ENCODE assay signal across 24 mouse cellular contexts in genomic region chr4:22152971-22153544, GRCm38 (mm10).
DNase-seq lines count a peak whose midpoint lies in the region; ATAC-seq and TF ChIP-seq lines count a peak whose summit lies in the region.
"Had no signal": no experiment of that assay in that cellular context is flagged by ENCODE, and none has a peak within 500 bp of the region (broad histone marks: within the 10 kb centered on the region; RNA-seq: fewer than 3 reads in every experiment).

No protein-coding gene starts in this region.

- peaks cover 23% of the 10 kb centered on the region for H3K4me1 ChIP-seq in midbrain, embryonic 15.5 days
- H3K4me1 ChIP-seq in intestine, postnatal 0 days (replicated peaks; ENCODE audit: control insufficient read depth, insufficient read depth, low read length) = no peaks in the 10 kb centered on the region
- H3K4me1 ChIP-seq: embryonic facial prominence, embryonic 13.5 days; liver, embryonic 12.5 days had no signal

- H3K36me3 ChIP-seq in midbrain, embryonic 15.5 days (replicated peaks) = no peaks in the 10 kb centered on the region
- H3K36me3 ChIP-seq in intestine, postnatal 0 days (ENCODE audit: control insufficient read depth, insufficient read depth) = no peaks in the 10 kb centered on the region
- H3K36me3 ChIP-seq: embryonic facial prominence, embryonic 13.5 days; forebrain, embryonic 15.5 days; hindbrain, embryonic 10.5 days; kidney, embryonic 15.5 days; limb, embryonic 13.5 days; liver, embryonic 12.5 days; neural tube, embryonic 12.5 days had no signal

- peak; percentile 50 for ATAC-seq in midbrain, embryonic 15.5 days (replicated peaks)
- no peak for ATAC-seq in intestine, postnatal 0 days
- ATAC-seq in activated CD4-positive, CD25-positive, alpha-beta regulatory T cell, adult 4 months = no peak
- ATAC-seq: CD4-positive, CD25-positive, alpha-beta regulatory T cell, adult 4 months; forebrain, embryonic 15.5 days; liver, embryonic 12.5 days; Patski had no signal

- H3K27ac ChIP-seq in midbrain, embryonic 15.5 days = peak overlapping the region; percentile 37; the same call in 1 of the 2 replicates
- H3K27ac ChIP-seq in intestine, postnatal 0 days (ENCODE audit: low read depth, low read length) = no peak overlapping the region
- H3K27ac ChIP-seq: embryonic facial prominence, embryonic 13.5 days; forebrain, embryonic 15.5 days; hindbrain, embryonic 10.5 days; kidney, embryonic 15.5 days; limb, embryonic 13.5 days; liver, embryonic 12.5 days; neural tube, embryonic 12.5 days had no signal

- H3K4me3 ChIP-seq in midbrain, embryonic 15.5 days = no peak overlapping the region
- no peak overlapping the region for H3K4me3 ChIP-seq in intestine, postnatal 0 days (ENCODE audit: low read depth, low read length)
- H3K4me3 ChIP-seq: embryonic facial prominence, embryonic 13.5 days; forebrain, embryonic 15.5 days; hindbrain, embryonic 10.5 days; kidney, embryonic 15.5 days; limb, embryonic 13.5 days; liver, embryonic 12.5 days; neural tube, embryonic 12.5 days had no signal

- no peaks in the 10 kb centered on the region for H3K9me3 ChIP-seq in midbrain, embryonic 15.5 days
- no peaks in the 10 kb centered on the region for H3K9me3 ChIP-seq in intestine, postnatal 0 days (ENCODE audit: control insufficient read depth)
- H3K9me3 ChIP-seq: embryonic facial prominence, embryonic 13.5 days; forebrain, embryonic 15.5 days; hindbrain, embryonic 10.5 days; kidney, embryonic 15.5 days; limb, embryonic 13.5 days; liver, embryonic 12.5 days; neural tube, embryonic 12.5 days had no signal

- DNase-seq in retina, postnatal 1 day = peak; percentile 14
- DNase-seq in retina, embryonic 14.5 days (ENCODE audit: low spot score) = no peak
- peak; percentile 24 for DNase-seq in brain, embryonic 14.5 days (ENCODE audit: low read depth)
- no peak for DNase-seq in spleen, adult 18-20 months
- DNase-seq: adrenal gland, adult 2 months; cerebellum, adult 11-12 months; cerebellum, postnatal 10 days; gastrocnemius, postnatal 10 days; kidney, adult 11 months; kidney, postnatal 4 days; lung, adult 18-20 months; lung, postnatal 10 days had no signal

- TF ChIP-seq CTCF in brain, embryonic 14.5 days (IDR thresholded peaks at IDR 0.05; ENCODE audit: borderline replicate concordance, extremely low read depth, insufficient read depth, insufficient read length) = no peak
- TF ChIP-seq CTCF in intestine, postnatal 0 days (IDR thresholded peaks at IDR 0.05; ENCODE audit: low read depth) = no peak

- no peak for TF ChIP-seq POLR2A in brain, embryonic 14.5 days (IDR thresholded peaks at IDR 0.05; ENCODE audit: borderline replicate concordance, extremely low read depth, insufficient read depth, insufficient read length, poor library complexity, severe bottlenecking)

- H3K4me2 ChIP-seq in midbrain, embryonic 15.5 days = no peak overlapping the region
- no peak overlapping the region for H3K4me2 ChIP-seq in intestine, postnatal 0 days (replicated peaks; ENCODE audit: low read depth)
- H3K4me2 ChIP-seq: embryonic facial prominence, embryonic 13.5 days; forebrain, embryonic 15.5 days; liver, embryonic 12.5 days; neural tube, embryonic 12.5 days had no signal

- no peak overlapping the region for H3K9ac ChIP-seq in midbrain, embryonic 15.5 days
- H3K9ac ChIP-seq in intestine, postnatal 0 days (ENCODE audit: low read depth, low read length) = no peak overlapping the region
- H3K9ac ChIP-seq: embryonic facial prominence, embryonic 13.5 days; forebrain, embryonic 15.5 days; kidney, embryonic 15.5 days; limb, embryonic 13.5 days; liver, embryonic 12.5 days; neural tube, embryonic 12.5 days had no signal

- H3K27me3 ChIP-seq in midbrain, embryonic 15.5 days (replicated peaks) = no peaks in the 10 kb centered on the region
- 0 out of 2 replicates have a peak, but pooled peaks cover 3% of the 10 kb centered on the region for H3K27me3 ChIP-seq in intestine, postnatal 0 days (replicated peaks; ENCODE audit: control insufficient read depth, insufficient read depth, low read length)
- H3K27me3 ChIP-seq: forebrain, embryonic 15.5 days; neural tube, embryonic 12.5 days had no signal

- WGBS in midbrain, embryonic 15.5 days = 45% methylated on average over 7 of the region's 7 CpGs
- WGBS in intestine, postnatal 0 days = 21% methylated on average over 7 of the region's 7 CpGs

Comparison
In these comparisons a context has a peak if more than half of its experiments do, and no peak if none do; other contexts are left out.
1. DNase-seq: peak in retina, postnatal 1 day (single experiment) and brain, embryonic 14.5 days (single experiment); none in retina, embryonic 14.5 days (single experiment) and spleen, adult 18-20 months (0 of 2).